Mouse (Mus musculus): Measurements from ENCODE around the gene Il6st. TPM values are rescaled to one million over a fixed set of nuclear protein-coding genes. Genes with fewer than 3 reads are reported as not detected.
"Not testable (repeated sequence)": the region's sequence is repeated elsewhere in the genome, so short reads cannot be mapped to it uniquely, and the experiment has no call there.

The Il6st gene
- 20.3 and 20.9 TPM in 2 replicates for total RNA-seq (2017)

GRCm38 (mm10) chr13:112463868-112464625 lies at the start of gene Il6st:
TSS of gene Il6st (plus strand) at chr13:112464070.
- ATAC-seq (ENCODE audit: extremely low read depth, insufficient number of reproducible peaks, low FRiP score, poor library complexity, severe bottlenecking) = peak; percentile 90

- ATAC-seq (ENCODE audit: extremely low read depth, insufficient number of reproducible peaks, low FRiP score, poor library complexity, severe bottlenecking) = no peak
These were observed 48.0 kb upstream of the Il6st start for GRCm38 (mm10) chr13:112415896-112416295.

- no peak for ATAC-seq (ENCODE audit: extremely low read depth, insufficient number of reproducible peaks, low FRiP score, poor library complexity, severe bottlenecking)
These were observed 47.3 kb upstream of the Il6st start for GRCm38 (mm10) chr13:112416410-112417162.

- ATAC-seq (ENCODE audit: extremely low read depth, insufficient number of reproducible peaks, low FRiP score, poor library complexity, severe bottlenecking) = no peak
These were observed 46.7 kb upstream of the Il6st start for GRCm38 (mm10) chr13:112417163-112417523.

GRCm38 (mm10) chr13:112417861-112418423 lies 45.9 kb upstream of the Il6st start:
- peak; percentile 46; the same call in 1 of the 2 replicates for ATAC-seq (ENCODE audit: extremely low read depth, insufficient number of reproducible peaks, low FRiP score, poor library complexity, severe bottlenecking)

GRCm38 (mm10) chr13:112418595-112418994 lies 45.3 kb upstream of the Il6st start:
- peak; percentile 46; the same call in 1 of the 2 replicates for ATAC-seq (ENCODE audit: extremely low read depth, insufficient number of reproducible peaks, low FRiP score, poor library complexity, severe bottlenecking)

GRCm38 (mm10) chr13:112424212-112424611 lies 39.7 kb upstream of the Il6st start:
- no peak for ATAC-seq (ENCODE audit: extremely low read depth, insufficient number of reproducible peaks, low FRiP score, poor library complexity, severe bottlenecking)

GRCm38 (mm10) chr13:112424635-112425034 lies 39.2 kb upstream of the Il6st start:
- ATAC-seq (ENCODE audit: extremely low read depth, insufficient number of reproducible peaks, low FRiP score, poor library complexity, severe bottlenecking) = peak; percentile 13; the same call in 1 of the 2 replicates

- no peak for ATAC-seq (ENCODE audit: extremely low read depth, insufficient number of reproducible peaks, low FRiP score, poor library complexity, severe bottlenecking)
These were observed 38.7 kb upstream of the Il6st start for GRCm38 (mm10) chr13:112425181-112425654.

- ATAC-seq (ENCODE audit: extremely low read depth, insufficient number of reproducible peaks, low FRiP score, poor library complexity, severe bottlenecking) = no peak
These were observed 37.4 kb upstream of the Il6st start for GRCm38 (mm10) chr13:112426265-112427135.

- ATAC-seq (ENCODE audit: extremely low read depth, insufficient number of reproducible peaks, low FRiP score, poor library complexity, severe bottlenecking) = not testable (repeated sequence)
These were observed 36.8 kb upstream of the Il6st start for GRCm38 (mm10) chr13:112427136-112427470.

- ATAC-seq (ENCODE audit: extremely low read depth, insufficient number of reproducible peaks, low FRiP score, poor library complexity, severe bottlenecking) = peak; percentile 92
These were observed 36.3 kb upstream of the Il6st start for GRCm38 (mm10) chr13:112427521-112427920.

- peak; percentile 19; the same call in 1 of the 2 replicates for ATAC-seq (ENCODE audit: extremely low read depth, insufficient number of reproducible peaks, low FRiP score, poor library complexity, severe bottlenecking)
These were observed 30.6 kb upstream of the Il6st start for GRCm38 (mm10) chr13:112433271-112433670.

- ATAC-seq (ENCODE audit: extremely low read depth, insufficient number of reproducible peaks, low FRiP score, poor library complexity, severe bottlenecking) = no peak
These were observed 28.4 kb upstream of the Il6st start for GRCm38 (mm10) chr13:112435241-112436075.

GRCm38 (mm10) chr13:112436288-112436687 lies 27.6 kb upstream of the Il6st start:
- no peak for ATAC-seq (ENCODE audit: extremely low read depth, insufficient number of reproducible peaks, low FRiP score, poor library complexity, severe bottlenecking)

GRCm38 (mm10) chr13:112438001-112438868 lies 25.6 kb upstream of the Il6st start:
- ATAC-seq (ENCODE audit: extremely low read depth, insufficient number of reproducible peaks, low FRiP score, poor library complexity, severe bottlenecking) = peak; percentile 52; the same call in 1 of the 2 replicates

Measured in neutrophil, adult 5-6 weeks (primary cell).